Mouse (Mus musculus): ENCODE measurements around the gene Gcn1l1.
A peak's percentile ranks its signal among the peaks of the same experiment; 100 is the strongest.

Gcn1l1 gene

DNA sequence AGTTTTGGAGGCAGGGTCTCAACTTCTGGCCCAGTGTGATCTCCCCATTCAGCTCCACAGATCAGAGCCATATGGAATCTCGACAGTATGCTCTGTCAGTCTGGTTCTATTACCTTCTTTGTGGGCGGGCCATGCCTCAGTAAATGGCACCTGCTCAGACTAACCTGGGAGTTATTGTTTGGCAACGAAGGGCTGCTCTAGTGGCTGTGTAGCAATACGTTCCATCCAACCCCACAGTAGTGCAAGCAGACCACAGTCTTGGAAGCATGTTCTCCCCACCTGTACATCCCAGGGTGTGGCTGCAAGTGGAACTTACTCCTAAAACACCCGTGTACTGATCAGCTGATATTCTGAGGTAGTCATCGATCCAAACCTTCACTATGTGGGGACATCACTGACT lies 91.6 kb downstream of the Gcn1l1 start:
- DNase-seq (ENCODE audit: low spot score), result no peak

GRCm38 (mm10) chr5:115657234-115657633 lies 92.2 kb downstream of the Gcn1l1 start:
- no peak for DNase-seq (ENCODE audit: low spot score)

GRCm38 (mm10) chr5:115658352-115658751 lies 93.3 kb downstream of the Gcn1l1 start:
- DNase-seq (ENCODE audit: low spot score), result no peak

DNA sequence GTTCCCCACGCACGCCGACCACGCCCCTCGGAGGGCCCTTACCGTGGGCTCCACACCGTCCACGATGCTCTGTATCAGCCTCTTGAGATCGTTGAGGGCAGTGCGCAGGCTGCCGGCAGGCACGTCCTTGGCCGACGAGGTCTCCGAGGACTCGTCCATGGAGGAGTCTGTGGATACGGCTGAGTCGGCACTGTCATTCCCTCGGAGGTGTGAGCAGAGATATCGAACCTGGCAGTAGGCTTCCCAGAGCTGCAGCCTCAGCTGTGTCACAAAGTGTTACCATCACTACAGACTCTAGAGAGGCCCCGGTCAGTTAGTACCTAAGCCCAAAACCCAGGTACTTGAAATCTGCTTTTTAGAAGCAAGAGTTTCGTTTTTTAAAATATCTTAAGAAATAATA lies 97.6 kb downstream of the Gcn1l1 start:
- DNase-seq (ENCODE audit: low spot score), result peak; percentile 9

GRCm38 (mm10) chr5:115666366-115667065 lies 101.5 kb downstream of the Gcn1l1 start:
- peak; percentile 86 for DNase-seq (ENCODE audit: low spot score)

DNA sequence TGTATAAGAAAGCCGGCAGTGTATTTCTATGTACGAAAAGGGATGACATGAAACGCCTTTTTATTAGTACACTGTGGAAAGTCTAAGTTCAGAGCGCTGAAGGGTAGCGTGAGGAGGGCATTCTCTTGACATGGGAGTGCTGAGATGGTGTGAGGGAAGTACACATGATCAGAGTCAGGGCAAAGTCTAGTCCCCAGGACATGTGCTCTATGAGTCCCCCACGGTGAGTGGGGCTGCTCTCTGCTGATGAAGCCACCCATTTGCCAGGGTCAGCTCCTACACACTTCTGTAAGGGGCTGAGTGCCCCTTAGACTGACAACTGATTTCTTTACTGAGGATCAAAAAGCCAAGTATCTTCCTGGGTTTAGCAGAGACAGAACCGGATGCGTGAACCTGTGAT lies 102.2 kb downstream of the Gcn1l1 start:
- DNase-seq (ENCODE audit: low spot score), result no peak

- peak; percentile 17 for DNase-seq (ENCODE audit: low spot score)
These were observed 102.8 kb downstream of the Gcn1l1 start for GRCm38 (mm10) chr5:115667894-115668293.

- no peak for DNase-seq (ENCODE audit: low spot score)
These were observed 103.9 kb downstream of the Gcn1l1 start for GRCm38 (mm10) chr5:115668986-115669385.

- DNase-seq (ENCODE audit: low spot score), result no peak
These were observed 104.9 kb downstream of the Gcn1l1 start for GRCm38 (mm10) chr5:115669974-115670373.

GRCm38 (mm10) chr5:115670406-115670805 lies 105.4 kb downstream of the Gcn1l1 start:
- no peak for DNase-seq (ENCODE audit: low spot score)

DNA sequence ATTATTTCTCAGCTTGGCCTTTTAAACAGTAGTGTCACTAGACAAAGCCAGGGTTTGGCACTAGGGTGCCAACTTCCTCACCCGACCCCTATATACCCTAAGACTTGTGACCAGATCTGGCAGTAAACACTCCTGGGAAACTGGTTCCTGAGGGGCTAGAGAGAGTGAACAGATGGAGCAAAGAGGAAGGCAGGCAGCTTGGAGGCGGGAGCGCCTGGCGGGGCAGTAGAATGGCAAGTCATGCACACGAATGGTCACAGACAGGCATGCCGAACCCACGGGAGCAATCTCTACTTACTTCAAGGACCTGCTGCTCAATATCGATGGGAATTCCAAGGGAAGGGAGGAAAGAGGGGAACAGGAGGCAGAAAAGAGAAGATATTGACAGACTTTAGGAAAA lies 106.8 kb downstream of the Gcn1l1 start:
- peak; percentile 42 for DNase-seq (ENCODE audit: low spot score)

Data from retina, embryonic 14.5 days (tissue).